Mouse (Mus musculus) hindbrain, embryonic 14.5 days (tissue): Measurements from ENCODE around the gene Adgra1. TPM values are rescaled to one million over a fixed set of nuclear protein-coding genes. Genes with fewer than 3 reads are reported as not detected.

Experiments used
- ATAC-seq: fragments of 200-750 bp; cut with Nextera tagmentation; 2 replicates; pipeline ENCODE4 v1.8.0; 2017; ENCODE audit warnings: moderate number of reproducible peaks, mild to moderate bottlenecking, moderate TSS enrichment, moderate library complexity; ENCODE audit not compliant: low FRiP score
- DNase-seq: peaks from one replicate; pipeline ENCODE4 v3.0.0-alpha.2; 2015; ENCODE audit warnings: low spot score
- H3K27ac ChIP-seq: fragments of 300-500 bp; sonication (generic); 2 replicates; pipeline ENCODE4 v1.5.1; 2014; ENCODE audit warnings: mild to moderate bottlenecking, moderate library complexity
- H3K27me3 ChIP-seq: fragments of 300-500 bp; sonication (generic); 2 replicates; pipeline ENCODE4 v1.6.1; 2014; ENCODE audit warnings: mild to moderate bottlenecking, low read length, mixed read lengths; ENCODE audit not compliant: control insufficient read depth, insufficient read depth
- H3K36me3 ChIP-seq: fragments of 300-500 bp; sonication (generic); replicated peaks from 2 replicates; pipeline ENCODE4 v1.6.1; 2014; ENCODE audit not compliant: control insufficient read depth, insufficient read depth
- H3K4me1 ChIP-seq: fragments of 300-500 bp; sonication (generic); replicated peaks from 2 replicates; pipeline ENCODE4 v1.6.1; 2014; ENCODE audit warnings: antibody characterized with exemption, low read length, mixed read lengths; ENCODE audit not compliant: control insufficient read depth, insufficient read depth
- H3K4me2 ChIP-seq: fragments of 300-500 bp; sonication (generic); replicated peaks from 2 replicates; pipeline ENCODE4 v1.6.1; 2014; ENCODE audit warnings: mild to moderate bottlenecking, moderate library complexity
- H3K4me3 ChIP-seq: fragments of 300-500 bp; sonication (generic); replicated peaks from 2 replicates; pipeline ENCODE4 v1.5.1; 2014; ENCODE audit warnings: mild to moderate bottlenecking, low read length
- H3K9ac ChIP-seq: fragments of 300-500 bp; sonication (generic); 2 replicates; pipeline ENCODE4 v1.6.1; 2014
- H3K9me3 ChIP-seq: fragments of 300-500 bp; sonication (generic); 2 replicates; pipeline ENCODE4 v1.6.1; 2016; ENCODE audit warnings: low read length; ENCODE audit not compliant: control insufficient read depth
- WGBS: fragments of 180-500 bp; shearing (Covaris S2); extraction: QIAGEN DNeasy Blood & Tissue Kit; methylation state at CpG from one replicate; pipeline ENCODE4 v1.1.7; 2014; 5-methylcytosine and 5-hydroxymethylcytosine counted together
- polyA plus RNA-seq: library from polyadenylated mRNA; unstranded; fragments of >200 nt; fragmentation: Nextera tagmentation; extraction: Ambion mirVana; gene quantifications from 2 replicates; pipeline ENCODE4 v1.2.1, GENCODE M21; 2014

Adgra1 gene
- polyA plus RNA-seq, 1 experiment from 2014 or later = 18.6 TPM

DNA sequence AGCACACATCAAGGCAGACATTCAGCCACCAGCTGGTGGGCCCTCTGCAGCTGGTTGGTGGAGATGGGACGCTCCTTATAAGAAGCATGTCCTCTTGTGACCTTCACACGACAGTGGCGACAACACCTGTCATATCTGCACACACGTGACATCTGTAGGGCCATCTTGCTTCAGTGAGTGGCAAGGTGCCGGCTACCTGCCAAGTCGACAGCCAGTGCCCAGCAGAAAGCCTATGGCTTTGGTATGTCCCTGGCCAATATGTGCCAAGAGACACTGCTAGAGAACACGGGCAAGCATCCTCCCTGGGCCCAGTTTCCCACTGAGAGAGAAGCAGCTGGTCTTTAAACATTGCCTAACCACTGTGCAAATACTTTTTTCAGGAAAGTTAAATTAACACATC lies 22.3 kb upstream of the Adgra1 start:
- ATAC-seq (no peak), DNase-seq (no peak)
- H3K9ac ChIP-seq = no peak overlapping the region
- 0 out of 2 replicates have a peak, but pooled peaks cover 3% of the 10 kb centered on the region for H3K4me1 ChIP-seq
- H3K27ac ChIP-seq = no peak overlapping the region
- 87% methylated on average over 7 of the region's 7 CpGs for WGBS
- 0 out of 2 replicates have a peak, but pooled peaks cover 5% of the 10 kb centered on the region for H3K9me3 ChIP-seq
- H3K4me2 ChIP-seq = no peak overlapping the region
- no peaks in the 10 kb centered on the region for H3K36me3 ChIP-seq
- no peak overlapping the region for H3K4me3 ChIP-seq
- no peaks in the 10 kb centered on the region for H3K27me3 ChIP-seq

DNA sequence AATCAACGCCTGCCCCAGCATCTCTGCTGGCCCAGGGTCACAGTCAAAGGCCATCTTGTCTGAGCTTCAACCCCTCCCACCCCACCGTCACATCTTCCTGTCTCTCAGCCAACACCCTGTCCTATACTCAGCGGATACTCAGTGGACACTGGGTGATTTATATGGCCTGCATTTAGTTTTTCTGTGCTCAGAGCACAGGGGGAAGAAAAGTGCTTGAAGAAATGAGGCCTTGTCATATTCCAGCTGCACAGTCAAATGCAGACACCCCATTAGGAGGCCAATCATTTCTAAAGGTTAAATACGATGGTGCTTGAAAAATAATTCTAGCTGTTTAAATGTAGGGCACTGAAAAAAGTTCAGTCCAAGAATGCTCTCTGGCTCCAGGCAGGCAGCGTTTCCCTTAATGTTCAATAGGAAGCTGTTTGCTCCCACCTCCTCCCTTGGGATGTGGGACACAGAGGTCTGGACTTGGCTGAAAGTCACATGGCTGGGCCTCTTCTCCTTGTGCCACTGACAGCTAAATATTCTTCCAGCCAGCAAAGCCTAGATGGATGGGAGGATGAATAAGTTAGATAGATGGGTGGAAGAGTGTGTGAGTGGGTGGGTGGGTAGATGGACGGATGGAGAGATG lies 20.3 kb upstream of the Adgra1 start:
- no peak overlapping the region for H3K4me3 ChIP-seq
- WGBS = 91% methylated on average over 6 of the region's 6 CpGs
- H3K36me3 ChIP-seq = no peaks in the 10 kb centered on the region
- H3K4me2 ChIP-seq = no peak overlapping the region
- no peaks in the 10 kb centered on the region for H3K4me1 ChIP-seq
- no peaks in the 10 kb centered on the region for H3K27me3 ChIP-seq
- H3K27ac ChIP-seq = no peak overlapping the region
- H3K9me3 ChIP-seq = 0 out of 2 replicates have a peak, but pooled peaks cover 5% of the 10 kb centered on the region
- no peak for ATAC-seq
- DNase-seq = no peak
- H3K9ac ChIP-seq = no peak overlapping the region

- H3K9ac ChIP-seq = no peak overlapping the region
- no peak for ATAC-seq
- H3K27me3 ChIP-seq = no peaks in the 10 kb centered on the region; the same call in 1 of the 2 replicates
- 76% methylated on average over 12 of the region's 12 CpGs for WGBS
- no peak for DNase-seq
- H3K4me1 ChIP-seq = no peaks in the 10 kb centered on the region
- no peak overlapping the region for H3K4me2 ChIP-seq
- H3K27ac ChIP-seq = no peak overlapping the region
- no peaks in the 10 kb centered on the region for H3K9me3 ChIP-seq
- no peak overlapping the region for H3K4me3 ChIP-seq
- H3K36me3 ChIP-seq = no peaks in the 10 kb centered on the region
These were observed 11.5 kb upstream of the Adgra1 start for GRCm38 (mm10) chr7:139822301-139823010.

- Histone ChIP-seq H3K9ac (no peak overlapping the region), H3K4me2 (no peak overlapping the region), H3K27me3 (no peaks in the 10 kb centered on the region; the same call in 1 of the 2 replicates), H3K4me3 (no peak overlapping the region), H3K4me1 (no peaks in the 10 kb centered on the region), H3K27ac (no peak overlapping the region), H3K9me3 (no peaks in the 10 kb centered on the region), H3K36me3 (no peaks in the 10 kb centered on the region)
- ATAC-seq (no peak), DNase-seq (peak; percentile 45)
- 14% methylated on average over 9 of the region's 9 CpGs for WGBS
These were observed 6.3 kb upstream of the Adgra1 start for GRCm38 (mm10) chr7:139827687-139828086.

DNA sequence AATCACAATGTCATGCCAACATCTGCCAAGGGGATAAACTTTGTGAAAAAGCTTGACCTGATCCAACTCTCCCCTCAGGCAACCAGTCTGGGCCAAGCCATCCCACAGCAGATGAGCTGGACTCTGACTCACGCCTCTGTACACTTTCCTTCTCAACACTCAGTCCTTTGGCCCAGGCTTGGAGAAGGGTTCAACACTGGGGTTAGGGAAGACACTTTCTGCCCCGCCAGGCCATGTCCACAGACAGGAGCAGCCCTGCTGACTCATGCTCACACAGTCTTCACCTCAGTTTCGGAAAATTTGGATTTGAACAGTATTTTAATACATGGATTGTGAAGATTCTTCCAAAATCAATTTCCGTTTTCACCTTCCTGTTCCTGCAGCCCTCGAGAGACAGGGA lies 442 bp upstream of the Adgra1 start:
- H3K27ac ChIP-seq = peak overlapping the region; percentile 84
- H3K27me3 ChIP-seq = no peaks in the 10 kb centered on the region
- peak overlapping the region; percentile 59 for H3K9ac ChIP-seq
- ATAC-seq (no peak), DNase-seq (no peak)
- H3K9me3 ChIP-seq = no peaks in the 10 kb centered on the region
- H3K4me1 ChIP-seq = peaks cover 40% of the 10 kb centered on the region
- H3K36me3 ChIP-seq = no peaks in the 10 kb centered on the region
- peak overlapping the region; percentile 35 for H3K4me3 ChIP-seq
- peak overlapping the region; percentile 77 for H3K4me2 ChIP-seq
- 37% methylated on average over 5 of the region's 5 CpGs for WGBS

DNA sequence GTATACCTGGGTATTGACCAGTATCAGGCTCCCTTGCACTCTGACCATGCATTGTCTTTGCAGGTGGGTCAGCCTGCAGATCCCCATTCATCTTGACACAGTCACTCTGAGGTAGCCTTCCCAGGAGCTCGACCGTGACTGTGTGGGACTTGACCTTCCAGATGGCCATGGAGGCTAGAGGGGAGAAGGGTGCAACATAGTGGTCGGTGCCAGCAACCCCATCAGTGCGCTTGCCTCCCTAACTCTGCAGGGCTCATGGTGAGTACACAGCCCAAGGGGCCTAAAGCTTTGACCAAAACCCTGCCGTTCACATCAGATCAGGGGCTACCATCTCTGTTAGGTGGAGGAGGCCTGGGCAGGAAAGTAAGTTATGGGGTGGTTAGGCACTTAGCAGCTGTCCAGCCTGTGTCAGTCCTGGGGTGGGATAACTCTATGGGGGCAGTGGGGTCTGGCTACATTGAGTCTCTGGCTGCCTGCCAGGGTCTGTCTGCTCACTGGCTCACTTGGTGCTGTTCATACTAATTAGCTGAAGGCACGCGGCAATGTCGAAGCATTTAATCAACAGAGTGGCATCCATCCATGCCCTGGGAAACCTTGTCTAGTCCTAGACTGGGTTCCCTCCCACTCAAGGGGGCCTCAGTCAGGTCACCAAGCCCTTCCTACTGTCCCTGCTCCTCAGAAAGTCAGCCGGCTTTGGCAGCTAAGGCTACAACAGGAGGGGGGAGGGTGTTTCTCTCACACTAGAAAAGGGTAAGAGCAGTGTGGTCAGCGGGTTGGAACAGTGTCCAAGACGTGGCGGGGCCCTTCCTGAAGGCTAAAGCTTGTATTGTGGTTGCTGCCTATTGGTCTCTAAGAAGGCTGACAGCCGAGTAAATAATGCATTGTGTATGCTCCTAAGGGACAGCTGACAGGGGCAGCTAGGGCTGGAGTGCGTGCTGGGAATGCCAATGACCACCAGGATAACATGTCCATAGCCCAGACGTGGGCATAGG lies 1.5 kb downstream of the Adgra1 start:
- ATAC-seq = peak; percentile 73

DNA sequence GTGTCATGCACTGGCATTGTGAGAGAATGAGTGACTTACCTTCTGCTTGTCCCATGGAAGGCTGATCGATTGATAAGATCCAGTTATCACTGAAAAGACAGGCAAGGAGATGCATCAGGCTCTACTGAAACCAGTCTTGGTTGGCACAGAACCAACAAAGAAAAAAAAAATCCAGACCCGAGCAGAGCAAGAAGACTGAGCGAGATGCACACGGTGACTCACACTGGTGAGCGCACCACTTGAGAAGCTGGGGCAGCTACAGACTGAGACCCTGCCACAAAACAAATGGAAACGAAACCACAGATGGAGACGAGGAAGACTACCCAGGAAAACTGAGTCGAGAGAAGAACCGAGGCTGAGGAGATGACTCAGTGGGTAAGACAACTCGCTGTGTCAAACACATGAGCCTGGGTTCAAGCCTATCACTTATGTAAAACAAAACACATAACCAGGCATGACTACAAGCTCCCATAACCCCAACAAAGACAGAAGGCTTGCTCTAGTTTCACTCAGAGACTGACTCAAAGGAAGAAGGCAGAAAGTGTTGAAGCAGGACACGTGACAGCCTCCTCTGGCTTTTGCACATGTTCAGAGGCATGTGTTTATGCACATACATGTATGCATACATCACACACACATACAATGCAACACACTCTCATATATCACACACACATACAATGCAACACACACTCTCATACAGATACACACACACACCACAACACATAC lies 6.6 kb downstream of the Adgra1 start:
- H3K9ac ChIP-seq = no peak overlapping the region
- no peak overlapping the region for H3K4me2 ChIP-seq
- no peaks in the 10 kb centered on the region for H3K9me3 ChIP-seq
- no peaks in the 10 kb centered on the region for H3K27me3 ChIP-seq
- no peak overlapping the region for H3K27ac ChIP-seq
- 91% methylated on average over 11 of the region's 11 CpGs for WGBS
- ATAC-seq = no peak
- no peak for DNase-seq
- H3K4me3 ChIP-seq = no peak overlapping the region
- no peaks in the 10 kb centered on the region; the same call in 1 of the 2 replicates for H3K36me3 ChIP-seq
- peaks cover 22% of the 10 kb centered on the region for H3K4me1 ChIP-seq

More for the DNA sequence above, 1.5 kb downstream of the Adgra1 start:
- H3K9ac ChIP-seq = peak overlapping the region; percentile 59
- peak overlapping the region; percentile 77 for H3K4me2 ChIP-seq
- DNase-seq = peak; percentile 63
- no peaks in the 10 kb centered on the region for H3K9me3 ChIP-seq
- H3K4me1 ChIP-seq = peaks cover 40% of the 10 kb centered on the region
- 17% methylated on average over 15 of the region's 15 CpGs for WGBS
- H3K27ac ChIP-seq = peak overlapping the region; percentile 84
- H3K36me3 ChIP-seq = no peaks in the 10 kb centered on the region
- H3K4me3 ChIP-seq = peak overlapping the region; percentile 35
- H3K27me3 ChIP-seq = no peaks in the 10 kb centered on the region

GRCm38 (mm10) chr7:139842397-139842796 lies 8.4 kb downstream of the Adgra1 start:
- Histone ChIP-seq H3K4me1 (peaks cover 5% of the 10 kb centered on the region; the same call in 1 of the 2 replicates), H3K9ac (no peak overlapping the region), H3K4me2 (no peak overlapping the region), H3K27ac (no peak overlapping the region), H3K27me3 (no peaks in the 10 kb centered on the region), H3K4me3 (no peak overlapping the region), H3K9me3 (no peaks in the 10 kb centered on the region), H3K36me3 (no peaks in the 10 kb centered on the region; the same call in 1 of the 2 replicates)
- ATAC-seq (no peak), DNase-seq (no peak)
- 63% methylated on average over 6 of the region's 6 CpGs for WGBS
